Mouse (Mus musculus): Measurements from ENCODE around the gene Lrrc47. TPM values are rescaled to one million over a fixed set of nuclear protein-coding genes. Genes with fewer than 3 reads are reported as not detected.

Lrrc47 gene
- 28.3 and 32.2 TPM in 2 replicates for polyA plus RNA-seq (2016; fragmentation: Nextera tagmentation; extraction: Ambion mirVana)

GRCm38 (mm10) chr4:154011646-154012089 is at the start of gene Lrrc47:
Lrrc47 (plus strand) TSS chr4:154011731.
- peaks cover 40% of the 10 kb centered on the region for H3K36me3 ChIP-seq
- 2% methylated on average over 59 of the region's 59 CpGs for WGBS
- H3K27ac ChIP-seq, result peak within 1 kb of the TSS; percentile 92
- H3K4me3 ChIP-seq, result peak within 1 kb of the TSS; percentile 100
- no peaks in the 10 kb centered on the region for H3K27me3 ChIP-seq (ENCODE audit: low read depth, poor library complexity, severe bottlenecking)
- H3K9me3 ChIP-seq (replicated peaks), result no peaks in the 10 kb centered on the region
- DNase-seq (ENCODE audit: low spot score), result peak; percentile 89
- H3K4me1 ChIP-seq, result peaks cover 22% of the 10 kb centered on the region

DNA sequence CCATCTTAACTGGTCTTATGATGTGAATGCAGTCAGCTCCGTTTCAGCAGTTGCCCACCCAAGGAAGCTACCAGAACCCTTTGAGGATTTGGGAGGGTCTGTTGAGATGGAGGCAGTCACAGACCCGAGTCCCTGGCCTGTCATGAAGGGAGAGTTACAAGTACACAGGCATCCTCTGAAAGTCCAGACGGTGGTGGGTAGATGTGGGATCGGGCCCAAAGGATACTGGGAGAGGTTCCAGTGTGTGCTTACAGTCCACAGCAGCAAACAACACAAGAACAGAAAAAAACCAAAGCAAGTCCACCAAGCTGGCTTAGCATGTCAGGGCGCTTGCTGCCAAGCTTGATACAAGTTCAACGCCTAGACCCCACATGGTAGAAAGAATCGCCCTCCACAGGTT is 48.9 kb upstream of the Lrrc47 start:
- Histone ChIP-seq H3K4me1 (peaks cover 11% of the 10 kb centered on the region), H3K4me3 (no peak overlapping the region), H3K27me3 (ENCODE audit: low read depth, poor library complexity, severe bottlenecking) (no peaks in the 10 kb centered on the region), H3K9me3 (replicated peaks) (no peaks in the 10 kb centered on the region), H3K36me3 (peaks cover 82% of the 10 kb centered on the region), H3K27ac (no peak overlapping the region)
- no peak for DNase-seq (ENCODE audit: low spot score)
- 87% methylated on average over 7 of the region's 7 CpGs for WGBS

- 87% methylated on average over 5 of the region's 5 CpGs for WGBS
- H3K36me3 ChIP-seq, result peaks cover 97% of the 10 kb centered on the region
Observed at GRCm38 (mm10) chr4:153966651-153967050, 44.9 kb upstream of the Lrrc47 start.

GRCm38 (mm10) chr4:153967556-153967955 is 44.0 kb upstream of the Lrrc47 start:
- Histone ChIP-seq H3K4me3 (no peak overlapping the region), H3K4me1 (no peaks in the 10 kb centered on the region), H3K27me3 (ENCODE audit: low read depth, poor library complexity, severe bottlenecking) (no peaks in the 10 kb centered on the region), H3K9me3 (replicated peaks) (no peaks in the 10 kb centered on the region), H3K27ac (no peak overlapping the region), H3K36me3 (peaks cover 94% of the 10 kb centered on the region)
- no peak for DNase-seq (ENCODE audit: low spot score)
- 94% methylated on average over 2 of the region's 2 CpGs for WGBS

More at GRCm38 (mm10) chr4:153966651-153967050, 44.9 kb upstream of the Lrrc47 start:
- no peak for DNase-seq (ENCODE audit: low spot score)
- no peaks in the 10 kb centered on the region for H3K9me3 ChIP-seq (replicated peaks)
- H3K4me1 ChIP-seq, result no peaks in the 10 kb centered on the region
- no peak overlapping the region for H3K27ac ChIP-seq
- no peaks in the 10 kb centered on the region for H3K27me3 ChIP-seq (ENCODE audit: low read depth, poor library complexity, severe bottlenecking)
- no peak overlapping the region for H3K4me3 ChIP-seq

DNA sequence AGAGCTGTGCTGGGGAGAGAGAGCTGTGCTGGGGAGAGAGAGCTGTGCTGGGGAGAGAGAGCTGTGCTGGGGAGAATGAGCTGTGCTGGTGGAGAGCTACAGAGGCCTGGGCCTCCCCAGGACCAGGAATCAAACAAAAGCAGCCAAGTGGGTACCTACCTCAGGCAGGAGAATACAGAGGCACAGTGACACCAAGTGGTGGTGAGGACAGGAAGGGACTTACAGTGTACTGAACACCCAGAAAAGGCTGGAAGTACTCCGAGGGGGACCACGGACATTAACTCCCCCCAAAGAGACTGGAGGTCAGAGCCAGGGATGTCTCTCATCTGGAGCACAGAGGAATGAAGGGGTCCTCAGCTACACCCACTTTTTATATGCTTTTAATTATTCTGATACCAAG is 43.5 kb upstream of the Lrrc47 start:
- H3K36me3 ChIP-seq, result peaks cover 91% of the 10 kb centered on the region
- 90% methylated on average over 2 of the region's 2 CpGs for WGBS
- no peaks in the 10 kb centered on the region for H3K4me1 ChIP-seq
- H3K27ac ChIP-seq, result no peak overlapping the region
- no peaks in the 10 kb centered on the region for H3K9me3 ChIP-seq (replicated peaks)
- no peaks in the 10 kb centered on the region for H3K27me3 ChIP-seq (ENCODE audit: low read depth, poor library complexity, severe bottlenecking)
- no peak for DNase-seq (ENCODE audit: low spot score)
- no peak overlapping the region for H3K4me3 ChIP-seq

- Histone ChIP-seq H3K27me3 (ENCODE audit: low read depth, poor library complexity, severe bottlenecking) (no peaks in the 10 kb centered on the region), H3K36me3 (peaks cover 38% of the 10 kb centered on the region), H3K4me3 (peak within 1 kb of the TSS; percentile 85), H3K27ac (peak within 1 kb of the TSS; percentile 87), H3K4me1 (peaks cover 27% of the 10 kb centered on the region), H3K9me3 (replicated peaks) (no peaks in the 10 kb centered on the region)
- 2% methylated on average over 68 of the region's 68 CpGs for WGBS
- peak; percentile 95 for DNase-seq (ENCODE audit: low spot score)
Observed at GRCm38 (mm10) chr4:153974431-153975291, 36.9 kb upstream of the Lrrc47 start, which contains the start of the genes Dffb and Cep104. Dffb (minus strand) TSS chr4:153975126. Cep104 (plus strand) TSS chr4:153975194.

DNA sequence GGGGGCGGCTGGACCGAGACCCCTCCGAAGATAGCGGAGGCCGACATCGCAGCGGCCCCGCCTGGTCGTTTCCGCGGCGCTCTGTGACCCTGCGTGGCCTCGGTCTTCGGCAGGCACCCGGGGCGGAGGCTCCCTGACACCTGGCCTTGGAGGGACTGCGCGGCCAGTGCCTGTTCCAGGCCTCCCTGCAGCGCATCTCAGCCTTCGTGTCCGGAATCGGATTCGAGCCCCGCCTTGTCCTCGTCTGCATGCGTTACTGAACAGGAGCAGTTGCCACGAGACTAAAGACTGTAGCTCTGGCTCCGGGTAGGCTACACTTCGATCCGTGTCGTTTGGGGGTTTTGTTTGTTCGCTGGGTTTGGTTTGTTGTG is 36.3 kb upstream of the Lrrc47 start:
- H3K27me3 ChIP-seq (ENCODE audit: low read depth, poor library complexity, severe bottlenecking), result no peaks in the 10 kb centered on the region
- 2% methylated on average over 33 of the region's 33 CpGs for WGBS
- no peak for DNase-seq (ENCODE audit: low spot score)
- H3K27ac ChIP-seq, result peak overlapping the region; percentile 87
- no peaks in the 10 kb centered on the region for H3K9me3 ChIP-seq (replicated peaks)
- peak overlapping the region; percentile 85 for H3K4me3 ChIP-seq
- H3K4me1 ChIP-seq, result peaks cover 27% of the 10 kb centered on the region
- peaks cover 38% of the 10 kb centered on the region for H3K36me3 ChIP-seq

- no peak overlapping the region for H3K27ac ChIP-seq
- WGBS, result 52% methylated on average over 6 of the region's 6 CpGs
- peak overlapping the region; percentile 85 for H3K4me3 ChIP-seq
- peaks cover 27% of the 10 kb centered on the region for H3K4me1 ChIP-seq
- no peaks in the 10 kb centered on the region for H3K27me3 ChIP-seq (ENCODE audit: low read depth, poor library complexity, severe bottlenecking)
- no peak for DNase-seq (ENCODE audit: low spot score)
- peaks cover 38% of the 10 kb centered on the region for H3K36me3 ChIP-seq
- H3K9me3 ChIP-seq (replicated peaks), result no peaks in the 10 kb centered on the region
Observed at GRCm38 (mm10) chr4:153975768-153976167, 35.8 kb upstream of the Lrrc47 start.

GRCm38 (mm10) chr4:153979243-153979642 is 32.3 kb upstream of the Lrrc47 start:
- Histone ChIP-seq H3K4me1 (peaks cover 17% of the 10 kb centered on the region), H3K9me3 (replicated peaks) (no peaks in the 10 kb centered on the region), H3K36me3 (peaks cover 54% of the 10 kb centered on the region), H3K4me3 (no peak overlapping the region), H3K27ac (no peak overlapping the region), H3K27me3 (ENCODE audit: low read depth, poor library complexity, severe bottlenecking) (no peaks in the 10 kb centered on the region)
- WGBS, result 94% methylated on average over 10 of the region's 10 CpGs
- no peak for DNase-seq (ENCODE audit: low spot score)

DNA sequence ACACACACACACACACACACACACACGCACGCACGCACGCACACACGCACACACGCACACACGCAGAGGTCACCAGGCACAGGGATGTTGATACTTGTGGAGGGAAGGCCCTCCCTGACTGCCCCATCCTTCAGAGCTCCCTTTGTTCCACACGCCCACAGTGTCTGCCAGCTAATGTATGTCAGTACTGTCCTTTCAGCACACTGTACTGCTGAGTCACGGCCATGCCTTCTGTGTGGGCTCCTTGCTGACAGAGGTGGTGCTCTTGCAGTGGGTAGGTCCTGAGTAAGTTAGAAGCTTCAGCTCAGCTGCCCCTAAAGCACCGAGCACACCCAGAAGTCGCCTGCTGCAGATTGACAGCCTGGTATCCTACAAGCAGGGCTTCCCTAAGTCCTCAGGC is 31.1 kb upstream of the Lrrc47 start:
- Histone ChIP-seq H3K4me3 (no peak overlapping the region), H3K9me3 (replicated peaks) (no peaks in the 10 kb centered on the region), H3K36me3 (peaks cover 66% of the 10 kb centered on the region), H3K27ac (no peak overlapping the region), H3K27me3 (ENCODE audit: low read depth, poor library complexity, severe bottlenecking) (no peaks in the 10 kb centered on the region), H3K4me1 (peaks cover 14% of the 10 kb centered on the region)
- 89% methylated on average over 11 of the region's 11 CpGs for WGBS
- no peak for DNase-seq (ENCODE audit: low spot score)

- no peaks in the 10 kb centered on the region for H3K9me3 ChIP-seq (replicated peaks)
- WGBS, result 95% methylated on average over 10 of the region's 10 CpGs
- H3K4me3 ChIP-seq, result no peak overlapping the region
- peaks cover 99% of the 10 kb centered on the region for H3K36me3 ChIP-seq
- no peaks in the 10 kb centered on the region for H3K27me3 ChIP-seq (ENCODE audit: low read depth, poor library complexity, severe bottlenecking)
- no peak overlapping the region for H3K27ac ChIP-seq
- H3K4me1 ChIP-seq, result no peaks in the 10 kb centered on the region
- DNase-seq (ENCODE audit: low spot score), result no peak
Observed at GRCm38 (mm10) chr4:153992715-153993114, 18.8 kb upstream of the Lrrc47 start.

GRCm38 (mm10) chr4:153993505-153993904 is 18.0 kb upstream of the Lrrc47 start:
- Histone ChIP-seq H3K4me1 (no peaks in the 10 kb centered on the region), H3K4me3 (no peak overlapping the region), H3K27me3 (ENCODE audit: low read depth, poor library complexity, severe bottlenecking) (no peaks in the 10 kb centered on the region), H3K27ac (no peak overlapping the region), H3K9me3 (replicated peaks) (no peaks in the 10 kb centered on the region), H3K36me3 (peaks cover 99% of the 10 kb centered on the region)
- no peak for DNase-seq (ENCODE audit: low spot score)
- 86% methylated on average over 8 of the region's 8 CpGs for WGBS

- whole genome bisulfite sequencing, result 92% methylated on average over 5 of the region's 5 CpGs
- no peak overlapping the region for H3K27ac ChIP-seq
- H3K4me3 ChIP-seq, result no peak overlapping the region
- no peak for DNase-seq (ENCODE audit: low spot score)
- no peaks in the 10 kb centered on the region for H3K27me3 ChIP-seq (ENCODE audit: low read depth, poor library complexity, severe bottlenecking)
- H3K4me1 ChIP-seq, result no peaks in the 10 kb centered on the region
- H3K9me3 ChIP-seq (replicated peaks), result no peaks in the 10 kb centered on the region
- H3K36me3 ChIP-seq, result peaks cover 58% of the 10 kb centered on the region
Observed at GRCm38 (mm10) chr4:154005488-154005887, 6.0 kb upstream of the Lrrc47 start.
